Mouse (Mus musculus) small intestine, adult 2 months (tissue): ENCODE results near the gene Ppard. TPM values are rescaled to one million over a fixed set of nuclear protein-coding genes. Genes with fewer than 3 reads are reported as not detected.
A peak's percentile ranks its signal among the peaks of the same experiment; 100 is the strongest.

Experiments
- H3K27ac ChIP-seq: fragments of 200-500 bp; 2 replicates; pipeline ENCODE4 v1.5.1; 2012; ENCODE audit warnings: low read depth, low read length, control low read depth, inconsistent platforms; ENCODE audit not compliant: insufficient read depth
- H3K27me3 ChIP-seq: fragments of 200-500 bp; 2 replicates; pipeline ENCODE4 v1.6.1; 2012; ENCODE audit warnings: mild to moderate bottlenecking, moderate library complexity, low read length, inconsistent platforms; ENCODE audit not compliant: control insufficient read depth, insufficient read depth
- H3K36me3 ChIP-seq: fragments of 200-500 bp; 2 replicates; pipeline ENCODE4 v1.6.1; 2012; ENCODE audit warnings: mild to moderate bottlenecking, low read length, control low read depth, inconsistent platforms; ENCODE audit not compliant: control insufficient read depth, insufficient read depth
- H3K4me1 ChIP-seq: fragments of 200-500 bp; 2 replicates; pipeline ENCODE4 v1.6.1; 2012; ENCODE audit warnings: low read length, inconsistent platforms, mixed read lengths; ENCODE audit not compliant: control insufficient read depth, insufficient read depth, insufficient read length
- H3K4me3 ChIP-seq: fragments of 200-500 bp; 2 replicates; pipeline ENCODE4 v1.5.1; 2012; ENCODE audit warnings: low read depth, mild to moderate bottlenecking, control low read depth, inconsistent platforms, low read length, moderate library complexity
- CTCF ChIP-seq: fragments of 200-500 bp; IDR thresholded peaks from 2 replicates; pipeline ENCODE4 v1.5.1; 2012; ENCODE audit warnings: low read depth, mild to moderate bottlenecking, control low read depth, inconsistent platforms, low read length, moderate library complexity, mixed read lengths; ENCODE audit not compliant: insufficient replicate concordance, insufficient read length; ENCODE audit errors: extremely low read depth
- POLR2A ChIP-seq: fragments of 200-500 bp; IDR thresholded peaks from 2 replicates; pipeline ENCODE4 v1.6.1; 2012; ENCODE audit warnings: low read depth, mild to moderate bottlenecking, control low read depth, inconsistent platforms, low read length, moderate library complexity
- WGBS: fragments of 180-500 bp; shearing (Covaris S2); methylation state at CpG from one replicate; pipeline ENCODE4 v1.1.7; 2018; 5-methylcytosine and 5-hydroxymethylcytosine counted together
- polyA plus RNA-seq: library from polyadenylated mRNA; depleted of rRNA; stranded (reverse); fragments of >200 nt; gene quantifications from 2 replicates; pipeline ENCODE4 v1.2.3, GENCODE M21; 2012

The Ppard gene
- polyA plus RNA-seq, 1 experiment = 203 TPM

- H3K4me1 ChIP-seq = peaks cover 28% of the 10 kb centered on the region
- H3K36me3 ChIP-seq = 0 out of 2 replicates have a peak, but pooled peaks cover 2% of the 10 kb centered on the region
- 55% methylated on average over 5 of the region's 5 CpGs for WGBS
- H3K4me3 ChIP-seq = no peak overlapping the region
- TF ChIP-seq POLR2A = no peak
- no peak for TF ChIP-seq CTCF
- no peaks in the 10 kb centered on the region for H3K27me3 ChIP-seq
- no peak overlapping the region for H3K27ac ChIP-seq
Observed at GRCm38 (mm10) chr17:28267251-28267650, 34.8 kb downstream of the Ppard start.

- Histone ChIP-seq H3K27ac (peak overlapping the region; percentile 92), H3K4me1 (peaks cover 41% of the 10 kb centered on the region), H3K4me3 (no peak overlapping the region), H3K36me3 (peaks cover 6% of the 10 kb centered on the region), H3K27me3 (no peaks in the 10 kb centered on the region)
- WGBS = 22% methylated on average over 13 of the region's 13 CpGs
- TF ChIP-seq CTCF = 0 out of 2 replicates have a peak, but pooled peaks have one; percentile 6
- TF ChIP-seq POLR2A = no peak
Observed at GRCm38 (mm10) chr17:28270165-28270564, 37.7 kb downstream of the Ppard start.

DNA sequence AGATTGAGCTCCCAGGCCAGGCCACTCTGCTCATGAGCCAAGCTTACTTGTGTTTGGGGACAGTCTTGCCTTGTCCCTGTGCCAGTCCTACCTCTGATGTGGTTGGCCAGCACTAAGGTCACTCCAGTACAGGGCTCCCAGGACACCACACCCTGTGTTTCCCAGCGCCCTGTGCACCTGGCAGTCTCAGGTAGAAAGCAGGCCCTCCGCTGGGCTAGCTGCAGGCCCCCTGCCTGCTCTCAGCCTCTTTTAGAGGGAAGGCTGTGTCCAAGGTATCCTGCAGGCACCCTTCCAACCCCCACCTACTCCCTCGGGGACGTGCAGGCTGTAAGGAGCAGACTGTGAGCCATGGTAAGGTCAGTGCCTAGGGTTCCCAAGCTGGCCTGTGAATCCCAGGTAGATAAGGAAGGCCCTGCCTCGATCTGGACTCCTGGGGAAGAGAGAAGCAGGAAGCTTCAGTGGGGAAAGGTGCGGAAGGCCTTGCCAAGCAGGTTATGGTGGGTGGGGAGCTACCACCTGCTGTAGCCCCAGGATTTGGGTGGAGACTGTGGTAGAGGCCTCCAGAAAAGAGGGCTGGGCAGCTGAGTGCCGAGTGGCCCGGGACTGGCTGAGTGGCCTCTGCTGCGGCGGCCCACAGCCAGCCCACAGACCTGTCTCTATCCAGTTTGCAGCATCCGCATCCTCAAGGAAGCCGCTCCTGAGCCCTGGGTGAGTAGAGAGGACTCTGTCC lies 39.2 kb downstream of the Ppard start:
- peak overlapping the region; percentile 98 for H3K27ac ChIP-seq
- WGBS = 21% methylated on average over 12 of the region's 12 CpGs
- peaks cover 40% of the 10 kb centered on the region for H3K4me1 ChIP-seq
- H3K27me3 ChIP-seq = no peaks in the 10 kb centered on the region
- H3K4me3 ChIP-seq = peak overlapping the region; percentile 69
- TF ChIP-seq POLR2A = peak; percentile 73
- no peak for TF ChIP-seq CTCF
- H3K36me3 ChIP-seq = peaks cover 12% of the 10 kb centered on the region

GRCm38 (mm10) chr17:28272281-28272680 lies 39.8 kb downstream of the Ppard start:
- Histone ChIP-seq H3K27ac (peak overlapping the region; percentile 98), H3K27me3 (no peaks in the 10 kb centered on the region), H3K36me3 (peaks cover 12% of the 10 kb centered on the region), H3K4me3 (peak overlapping the region; percentile 69), H3K4me1 (peaks cover 44% of the 10 kb centered on the region)
- WGBS = 30% methylated on average over 9 of the region's 9 CpGs
- TF ChIP-seq POLR2A (no peak), CTCF (no peak)

DNA sequence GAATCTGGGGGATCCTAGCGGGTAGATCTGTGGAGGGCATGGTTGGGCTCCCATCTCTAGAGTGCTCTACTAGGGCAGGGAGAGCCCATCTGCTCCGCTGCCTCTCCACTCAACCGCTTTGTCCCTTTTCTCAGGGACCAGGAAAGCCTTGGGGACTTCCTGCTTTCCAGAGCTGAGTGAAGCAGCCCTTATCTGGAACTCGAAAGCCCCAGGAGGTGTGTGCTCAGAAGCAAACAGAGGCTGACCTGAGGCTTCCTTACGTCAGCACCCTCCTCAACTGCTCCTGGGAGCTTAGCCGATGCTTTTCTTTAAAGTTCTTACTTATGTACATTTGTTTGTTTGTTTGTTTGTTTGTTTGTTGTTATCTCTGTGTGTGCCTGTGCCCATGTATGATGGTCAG lies 40.3 kb downstream of the Ppard start:
- Histone ChIP-seq H3K27me3 (no peaks in the 10 kb centered on the region), H3K4me3 (peak overlapping the region; percentile 69), H3K36me3 (peaks cover 15% of the 10 kb centered on the region), H3K4me1 (peaks cover 44% of the 10 kb centered on the region), H3K27ac (peak overlapping the region; percentile 98)
- TF ChIP-seq CTCF = no peak
- TF ChIP-seq POLR2A = peak; percentile 30; the same call in 1 of the 2 replicates
- WGBS = 28% methylated on average over 6 of the region's 6 CpGs

DNA sequence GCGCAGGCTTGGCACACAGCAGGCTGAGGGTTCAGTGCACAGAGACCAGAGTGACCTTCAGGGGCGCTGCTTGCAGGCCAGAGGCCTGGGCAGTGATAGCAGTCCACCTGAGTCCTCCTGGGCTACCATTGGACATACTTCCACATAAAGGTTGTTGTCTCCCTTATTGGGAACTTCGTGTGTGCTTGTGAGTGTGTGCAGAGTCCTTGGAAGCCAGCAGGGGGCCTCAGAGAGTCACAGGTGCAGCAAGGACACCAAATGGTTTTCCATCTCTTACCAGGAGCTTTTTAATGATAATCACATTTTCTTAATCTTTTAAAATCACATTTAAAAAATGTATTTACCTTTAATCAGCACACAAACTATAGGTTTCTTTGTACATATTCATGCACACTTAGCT lies 42.2 kb downstream of the Ppard start:
- Histone ChIP-seq H3K27ac (no peak overlapping the region), H3K27me3 (no peaks in the 10 kb centered on the region), H3K4me3 (no peak overlapping the region), H3K36me3 (peaks cover 16% of the 10 kb centered on the region), H3K4me1 (peaks cover 51% of the 10 kb centered on the region)
- WGBS = 77% methylated on average over 3 of the region's 3 CpGs
- no peak for TF ChIP-seq POLR2A
- peak; percentile 74; the same call in 1 of the 2 replicates for TF ChIP-seq CTCF

DNA sequence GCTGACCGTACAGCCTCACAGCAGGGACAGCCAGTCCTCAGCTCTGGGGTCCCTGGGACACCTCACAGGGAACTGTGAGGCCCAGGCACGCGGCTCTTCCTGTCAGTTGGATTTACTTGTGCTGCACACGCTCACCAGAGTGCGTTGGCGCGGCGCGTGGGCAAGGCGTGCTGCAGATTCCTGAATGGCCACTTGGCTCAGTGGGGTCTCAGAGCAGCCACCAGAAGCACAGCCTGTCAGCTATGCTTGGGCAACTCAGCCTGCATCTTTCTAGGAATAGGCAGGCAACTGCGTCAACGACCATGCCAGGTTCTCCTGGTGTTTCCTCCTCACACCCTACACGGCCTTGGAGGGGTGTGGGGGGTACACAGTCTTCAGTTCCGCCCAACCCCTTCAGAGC lies 44.7 kb downstream of the Ppard start:
- TF ChIP-seq CTCF (no peak), POLR2A (no peak)
- peaks cover 61% of the 10 kb centered on the region for H3K4me1 ChIP-seq
- H3K36me3 ChIP-seq = peaks cover 16% of the 10 kb centered on the region
- WGBS = 83% methylated on average over 14 of the region's 14 CpGs
- no peaks in the 10 kb centered on the region for H3K27me3 ChIP-seq
- H3K27ac ChIP-seq = peak overlapping the region; percentile 24; the same call in 1 of the 2 replicates
- H3K4me3 ChIP-seq = no peak overlapping the region
